Mouse (Mus musculus) right cerebral cortex, postnatal 25 days (tissue): ENCODE measurements at regions not wholly inside any gene's neighbourhood (a gene's known extent, or its start where the extent isn't known, plus 50 kb on each side); places are given as distances from the start of the nearest gene placed in this dataset.

ENCODE experiments used
- DNase-seq: peaks from one replicate; pipeline ENCODE4 v3.0.0; 2022

- peak; percentile 45 for DNase-seq
Observed at GRCm38 (mm10) chr8:7718898-7719696, 941.9 kb downstream of the Efnb2 start.

- DNase-seq = no peak
Observed at GRCm38 (mm10) chr8:7710764-7711163, 950.3 kb downstream of the Efnb2 start.

DNA sequence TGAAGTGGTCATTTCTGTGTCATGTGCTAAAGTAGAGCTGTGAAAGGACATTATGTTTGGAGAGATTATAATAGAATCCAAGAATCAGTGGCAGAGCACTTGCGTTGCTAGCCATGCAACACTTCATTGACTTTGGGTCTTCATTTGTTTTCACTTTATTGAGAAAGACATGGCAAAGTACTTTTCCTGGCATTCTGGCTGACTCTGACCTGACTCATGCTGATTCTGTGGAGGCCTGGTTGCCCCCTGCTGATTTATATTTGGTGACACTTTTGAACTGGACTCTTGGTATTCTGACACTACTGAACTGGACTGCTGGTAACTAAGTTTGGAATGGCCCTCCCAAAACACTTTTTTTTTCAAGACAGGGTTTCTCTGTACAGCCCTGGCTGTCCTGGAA is 951.6 kb downstream of the Efnb2 start:
- no peak for DNase-seq

DNA sequence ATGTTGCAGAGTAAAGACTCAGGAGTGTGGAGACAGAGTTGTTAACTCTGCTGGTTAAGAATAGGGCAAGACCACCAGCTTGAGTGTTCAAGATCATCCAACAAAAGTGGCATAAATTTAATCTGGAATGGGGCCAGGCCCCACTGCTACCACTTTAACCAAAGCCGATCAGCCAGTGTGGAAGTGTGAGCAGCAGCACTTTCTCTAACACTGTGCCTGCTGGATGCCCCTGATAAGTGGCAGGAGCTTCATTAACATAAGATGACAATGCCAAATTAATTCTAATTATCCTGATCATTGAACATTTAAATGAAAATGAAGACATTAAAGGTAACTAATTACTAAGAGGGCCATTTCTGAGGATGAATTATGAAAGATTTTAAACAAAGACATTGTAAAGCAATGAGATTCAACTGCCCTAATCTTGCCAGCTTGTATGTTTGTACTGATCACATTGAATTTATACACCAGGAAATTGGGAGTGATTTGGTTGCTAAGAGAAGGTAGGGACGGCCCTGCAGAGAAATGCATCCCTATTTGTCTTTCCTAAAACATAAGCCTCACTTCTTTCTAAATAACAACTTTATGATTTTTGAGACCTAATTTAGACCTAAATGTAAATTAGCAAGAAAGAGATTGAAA is 969.6 kb downstream of the Efnb2 start:
- no peak for DNase-seq

DNA sequence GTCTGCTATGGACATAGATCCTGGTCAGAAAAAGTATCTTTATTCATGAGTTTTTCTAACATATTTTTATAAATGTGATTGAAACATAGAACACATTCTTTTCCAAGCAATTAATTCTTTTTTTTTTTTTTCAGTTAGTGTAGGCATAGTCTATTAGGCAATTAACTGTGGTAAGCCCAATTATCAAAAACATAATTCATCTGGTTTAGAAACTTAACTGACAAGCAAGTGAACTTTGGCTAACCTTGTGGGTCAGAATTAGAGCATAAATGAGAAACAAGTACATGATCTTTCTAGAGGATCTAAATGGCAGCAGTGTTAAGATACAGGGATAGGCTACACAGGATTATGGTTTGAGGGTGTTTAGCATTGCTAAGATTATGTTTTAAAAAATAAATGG is 1007.2 kb downstream of the Efnb2 start:
- no peak for DNase-seq
